Mouse (Mus musculus) C2C12 (cell line): ENCODE measurements at regions not wholly inside any gene's neighbourhood (a gene's known extent, or its start where the extent isn't known, plus 50 kb on each side); places are given as distances from the start of the nearest gene placed in this dataset.

Experiments used
- H3K27me3 ChIP-seq: one replicate; pipeline ENCODE4 v1.6.1; 2011; ENCODE audit not compliant: control insufficient read depth, insufficient read depth, insufficient read length
- H3K36me3 ChIP-seq: one replicate; pipeline ENCODE4 v1.6.1; 2011; ENCODE audit not compliant: control insufficient read depth, insufficient read depth
- H3K4me3 ChIP-seq: one replicate; pipeline ENCODE4 v1.5.1; 2011; ENCODE audit warnings: mild to moderate bottlenecking, control low read depth; ENCODE audit not compliant: poor library complexity, insufficient read depth, severe bottlenecking
- H3K79me2 ChIP-seq: one replicate; pipeline ENCODE4 v1.6.1; 2011; ENCODE audit not compliant: control insufficient read depth, insufficient read depth
- H3K79me3 ChIP-seq: one replicate; pipeline ENCODE4 v1.6.1; 2011; ENCODE audit warnings: low read depth, control low read depth
- H3ac ChIP-seq: one replicate; pipeline ENCODE3; 2011; ENCODE audit warnings: low read depth; ENCODE audit not compliant: control insufficient read depth, insufficient read length
- CEBPB ChIP-seq: IDR thresholded peaks from one replicate; pipeline ENCODE4 v1.6.1; 2011; ENCODE audit warnings: low read depth, mild to moderate bottlenecking, control low read depth, moderate library complexity
- CTCF ChIP-seq: IDR thresholded peaks from one replicate; pipeline ENCODE4 v1.5.1; 2011; ENCODE audit not compliant: control insufficient read depth, insufficient read depth, insufficient read length
- FOSL1 ChIP-seq: IDR thresholded peaks from one replicate; pipeline ENCODE4 v1.8.0; 2011; ENCODE audit warnings: mild to moderate bottlenecking, low read length; ENCODE audit not compliant: poor library complexity, insufficient read depth, severe bottlenecking
- MAX ChIP-seq: IDR thresholded peaks from one replicate; pipeline ENCODE4 v1.6.1; 2011; ENCODE audit warnings: mild to moderate bottlenecking, control low read depth
- MYOD1 ChIP-seq: IDR thresholded peaks from one replicate; pipeline ENCODE4 v1.6.1; 2011; ENCODE audit warnings: low read depth; ENCODE audit not compliant: control insufficient read depth, insufficient read length
- MYOG ChIP-seq: IDR thresholded peaks from one replicate; pipeline ENCODE4 v1.6.1; 2011; ENCODE audit not compliant: control insufficient read depth, insufficient read length; ENCODE audit errors: extremely low read depth
- USF1 ChIP-seq: IDR thresholded peaks from one replicate; pipeline ENCODE4 v1.6.1; 2011; ENCODE audit warnings: low read depth, mild to moderate bottlenecking, control low read depth, moderate library complexity

- no peak overlapping the region for H3K4me3 ChIP-seq
Observed at GRCm38 (mm10) chr13:35202069-35202468, 175.2 kb upstream of the Eci2 start.

GRCm38 (mm10) chr13:35208319-35208718, 181.4 kb upstream of the Eci2 start:
- H3K79me3 ChIP-seq, result no peaks in the 10 kb centered on the region
- H3K27me3 ChIP-seq, result no peaks in the 10 kb centered on the region
- no peaks in the 10 kb centered on the region for H3K79me2 ChIP-seq
- TF ChIP-seq USF1 (no peak), MYOG (no peak), FOSL1 (no peak), CEBPB (no peak), MAX (no peak), CTCF (no peak), MYOD1 (no peak)
- H3ac ChIP-seq, result no peak overlapping the region
- no peaks in the 10 kb centered on the region for H3K36me3 ChIP-seq
- H3K4me3 ChIP-seq, result no peak overlapping the region

More at GRCm38 (mm10) chr13:35202069-35202468, 175.2 kb upstream of the Eci2 start:
- Histone ChIP-seq H3K79me2 (no peaks in the 10 kb centered on the region), H3ac (no peak overlapping the region), H3K36me3 (no peaks in the 10 kb centered on the region), H3K79me3 (no peaks in the 10 kb centered on the region), H3K27me3 (no peaks in the 10 kb centered on the region)
- TF ChIP-seq MAX (no peak), USF1 (no peak), MYOD1 (no peak), CTCF (no peak), MYOG (no peak), CEBPB (no peak), FOSL1 (no peak)

- H3K79me2 ChIP-seq, result no peaks in the 10 kb centered on the region
- H3K27me3 ChIP-seq, result no peaks in the 10 kb centered on the region
Observed at GRCm38 (mm10) chr13:35209551-35209950, 182.7 kb upstream of the Eci2 start.

DNA sequence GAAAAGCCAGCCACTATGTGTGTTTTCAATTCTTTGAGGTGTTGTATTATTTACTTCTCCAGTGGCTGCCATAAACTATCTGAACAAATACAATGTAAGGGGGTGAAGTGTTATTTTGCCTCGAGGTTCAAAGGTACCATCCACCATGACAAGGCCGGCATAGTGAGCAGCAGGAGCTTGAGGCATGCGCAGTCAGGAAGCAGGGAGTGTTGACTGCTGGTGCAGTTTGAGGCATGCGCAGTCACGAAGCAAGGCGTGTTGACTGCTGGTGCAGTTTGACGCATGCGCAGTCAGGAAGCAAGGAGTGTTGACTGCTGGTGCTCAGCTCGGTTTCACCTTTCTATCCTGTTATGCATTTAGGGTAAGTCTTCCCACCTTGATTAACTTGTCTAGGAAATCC, 184.9 kb upstream of the Eci2 start:
- H3ac ChIP-seq, result no peak overlapping the region
- no peak overlapping the region for H3K4me3 ChIP-seq
- no peak for TF ChIP-seq FOSL1
- no peak for TF ChIP-seq CEBPB
- TF ChIP-seq MYOD1, result no peak
- TF ChIP-seq CTCF, result no peak
- no peak for TF ChIP-seq MAX
- TF ChIP-seq USF1, result no peak
- no peaks in the 10 kb centered on the region for H3K27me3 ChIP-seq
- no peaks in the 10 kb centered on the region for H3K79me2 ChIP-seq
- no peaks in the 10 kb centered on the region for H3K79me3 ChIP-seq
- H3K36me3 ChIP-seq, result no peaks in the 10 kb centered on the region

More at GRCm38 (mm10) chr13:35209551-35209950, 182.7 kb upstream of the Eci2 start:
- no peak for TF ChIP-seq MYOG
- no peak for TF ChIP-seq FOSL1
- no peak for TF ChIP-seq MYOD1
- no peak for TF ChIP-seq CEBPB
- no peak for TF ChIP-seq CTCF
- no peak for TF ChIP-seq USF1
- TF ChIP-seq MAX, result no peak
- H3ac ChIP-seq, result no peak overlapping the region
- no peaks in the 10 kb centered on the region for H3K36me3 ChIP-seq
- H3K79me3 ChIP-seq, result no peaks in the 10 kb centered on the region
- no peak overlapping the region for H3K4me3 ChIP-seq

- Histone ChIP-seq H3K27me3 (no peaks in the 10 kb centered on the region), H3ac (no peak overlapping the region), H3K79me3 (no peaks in the 10 kb centered on the region), H3K4me3 (no peak overlapping the region), H3K36me3 (no peaks in the 10 kb centered on the region), H3K79me2 (no peaks in the 10 kb centered on the region)
- TF ChIP-seq CEBPB, result no peak
- no peak for TF ChIP-seq FOSL1
- TF ChIP-seq MAX, result no peak
- no peak for TF ChIP-seq MYOG
- no peak for TF ChIP-seq USF1
- no peak for TF ChIP-seq CTCF
- no peak for TF ChIP-seq MYOD1
Observed at GRCm38 (mm10) chr13:35212276-35212675, 185.4 kb upstream of the Eci2 start.

- H3ac ChIP-seq, result no peak overlapping the region
- no peaks in the 10 kb centered on the region for H3K36me3 ChIP-seq
- no peak overlapping the region for H3K4me3 ChIP-seq
- TF ChIP-seq MYOD1 (no peak), MAX (no peak), FOSL1 (no peak), MYOG (no peak), USF1 (no peak), CEBPB (no peak), CTCF (no peak)
- H3K27me3 ChIP-seq, result no peaks in the 10 kb centered on the region
- H3K79me3 ChIP-seq, result no peaks in the 10 kb centered on the region
- H3K79me2 ChIP-seq, result no peaks in the 10 kb centered on the region
Observed at GRCm38 (mm10) chr13:35214219-35214618, 187.3 kb upstream of the Eci2 start.
